Mouse (Mus musculus) heart, embryonic 14.5 days (tissue): Measurements from ENCODE around the gene Pgghg. TPM values are rescaled to one million over a fixed set of nuclear protein-coding genes. Genes with fewer than 3 reads are reported as not detected.

Source experiments
- ATAC-seq: fragments of 200-750 bp; cut with Nextera tagmentation; 2 replicates; pipeline ENCODE4 v1.8.0; 2017; ENCODE audit warnings: low read depth, moderate TSS enrichment; ENCODE audit not compliant: insufficient number of reproducible peaks, insufficient read depth, low FRiP score
- H3K27ac ChIP-seq, 2 experiments: fragments of 200-500 bp in 1 of 2; fragments of 300-500 bp in 1 of 2; sonication (generic) in 1 of 2; replicated peaks in 1 of 2; 2 replicates each; pipeline ENCODE4 v1.5.1; 2012 to 2014; ENCODE audit warnings: low read depth in 2 of 2, low read length in 2 of 2, control low read depth in 1 of 2, mild to moderate bottlenecking in 1 of 2, mixed read lengths in 1 of 2; ENCODE audit not compliant: control insufficient read depth in 1 of 2, insufficient read depth in 1 of 2
- H3K27me3 ChIP-seq: fragments of 300-500 bp; sonication (generic); 2 replicates; pipeline ENCODE4 v1.6.1; 2014; ENCODE audit warnings: mild to moderate bottlenecking, low read length, control low read depth; ENCODE audit not compliant: control insufficient read depth, insufficient read depth
- H3K36me3 ChIP-seq: fragments of 300-500 bp; sonication (generic); 2 replicates; pipeline ENCODE4 v1.6.1; 2014; ENCODE audit warnings: mild to moderate bottlenecking, control low read depth, low read length, mixed read lengths; ENCODE audit not compliant: control insufficient read depth, insufficient read depth
- H3K4me1 ChIP-seq, 2 experiments: fragments of 200-500 bp in 1 of 2; fragments of 300-500 bp in 1 of 2; sonication (generic) in 1 of 2; 2 replicates each; pipeline ENCODE4 v1.6.1; 2012 to 2014; ENCODE audit warnings: low read length in 2 of 2, control low read depth in 1 of 2, mixed read lengths in 1 of 2; ENCODE audit not compliant: control insufficient read depth in 2 of 2, insufficient read depth in 2 of 2
- H3K4me2 ChIP-seq: fragments of 300-500 bp; sonication (generic); 2 replicates; pipeline ENCODE4 v1.6.1; 2014; ENCODE audit warnings: mild to moderate bottlenecking, low read length
- H3K4me3 ChIP-seq, 2 experiments: fragments of 200-500 bp in 1 of 2; fragments of 300-500 bp in 1 of 2; sonication (generic) in 1 of 2; 2 replicates each; pipeline ENCODE4 v1.5.1; 2012 to 2014; ENCODE audit warnings: low read length in 2 of 2, mild to moderate bottlenecking in 2 of 2, control low read depth in 1 of 2, low read depth in 1 of 2, moderate library complexity in 1 of 2; ENCODE audit not compliant: control insufficient read depth in 1 of 2, insufficient read depth in 1 of 2
- H3K9ac ChIP-seq: fragments of 300-500 bp; sonication (generic); 2 replicates; pipeline ENCODE4 v1.6.1; 2014; ENCODE audit warnings: mild to moderate bottlenecking, low read length
- H3K9me3 ChIP-seq: fragments of 300-500 bp; sonication (generic); 2 replicates; pipeline ENCODE4 v1.6.1; 2016; ENCODE audit warnings: low read length, control low read depth; ENCODE audit not compliant: control insufficient read depth
- WGBS: fragments of 180-500 bp; shearing (Covaris S2); extraction: QIAGEN DNeasy Blood & Tissue Kit; methylation state at CpG from one replicate; pipeline ENCODE4 v1.1.7; 2014; 5-methylcytosine and 5-hydroxymethylcytosine counted together
- polyA plus RNA-seq: library from polyadenylated mRNA; unstranded; fragments of >200 nt; fragmentation: Nextera tagmentation; extraction: Ambion mirVana; gene quantifications from 2 replicates; pipeline ENCODE4 v1.2.1, GENCODE M21; 2014

Gene Pgghg
- polyA plus RNA-seq, 1 experiment from 2014 or later, result 13.0 TPM

DNA sequence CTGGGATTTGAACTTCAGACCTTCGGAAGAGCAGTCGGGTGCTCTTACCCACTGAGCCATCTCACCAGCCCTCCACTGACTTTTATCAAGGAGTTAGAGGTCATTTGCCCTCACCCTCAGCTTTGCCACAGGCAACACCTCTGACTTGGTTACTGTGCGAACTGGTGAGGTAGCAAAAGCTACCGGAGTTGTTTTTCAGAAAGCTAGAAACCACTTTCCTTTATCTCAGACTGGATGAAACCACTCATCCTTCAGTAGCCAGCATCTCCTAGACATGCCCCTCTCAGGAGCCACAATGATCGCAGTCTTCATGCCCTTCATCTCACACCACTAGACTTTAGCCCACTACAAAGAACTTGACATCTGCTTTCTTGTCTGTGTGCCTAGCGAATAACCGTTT, 41.8 kb downstream of the Pgghg start:
- no peaks in the 10 kb centered on the region for H3K4me1 ChIP-seq
- H3K4me2 ChIP-seq, result no peak overlapping the region
- 55% methylated on average over 7 of the region's 7 CpGs for WGBS
- ATAC-seq, result no peak
- H3K9ac ChIP-seq, result no peak overlapping the region
- no peaks in the 10 kb centered on the region for H3K36me3 ChIP-seq
- no peaks in the 10 kb centered on the region for H3K27me3 ChIP-seq
- peaks cover 4% of the 10 kb centered on the region; the same call in 1 of the 2 replicates for H3K9me3 ChIP-seq
- no peak overlapping the region for H3K27ac ChIP-seq
- no peak overlapping the region for H3K4me3 ChIP-seq

DNA sequence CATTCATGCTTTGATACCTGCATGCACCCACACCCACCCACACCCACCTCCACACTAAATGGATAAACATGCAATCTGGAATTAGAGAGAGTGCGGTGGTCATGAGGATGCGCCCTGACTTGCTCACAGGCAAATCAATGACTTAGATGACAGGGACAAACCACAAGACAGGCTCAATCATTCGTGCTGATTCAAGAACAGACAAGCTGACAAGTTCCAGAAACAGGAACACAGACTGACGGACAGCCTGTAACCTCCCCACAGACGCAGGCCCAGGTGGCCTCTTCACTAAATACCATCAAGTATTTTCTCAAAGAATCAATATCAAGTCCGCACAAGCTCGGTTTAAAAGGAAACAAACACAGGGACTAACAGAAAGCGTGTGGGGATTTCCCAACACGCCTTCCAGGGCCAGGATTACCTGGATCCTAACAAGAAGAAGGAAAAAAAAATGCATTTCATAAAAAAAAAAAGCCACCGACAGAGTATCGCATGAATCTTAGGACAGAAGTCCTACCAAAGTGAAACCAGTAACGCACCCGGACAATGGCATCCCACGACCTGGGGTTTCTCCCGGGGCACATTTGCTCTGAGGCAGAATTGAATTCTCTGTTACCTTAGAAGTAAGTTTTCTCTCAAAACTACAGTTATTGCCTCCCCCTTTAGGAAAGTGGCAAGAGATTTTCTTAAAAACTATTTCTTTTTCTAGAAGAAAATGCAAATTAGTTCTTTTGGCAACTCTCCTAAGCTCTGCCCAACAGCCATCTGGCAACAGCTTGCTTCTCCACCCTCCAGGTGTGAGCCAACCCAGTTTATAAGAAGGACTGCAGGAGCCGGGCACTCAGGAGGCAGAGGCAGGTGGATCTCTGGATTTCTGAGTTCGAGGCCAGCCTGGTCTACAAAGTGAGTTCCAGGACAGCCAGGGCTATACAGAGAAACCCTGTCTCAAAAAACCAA, 46.3 kb downstream of the Pgghg start:
- Histone ChIP-seq H3K4me1 (no peaks in the 10 kb centered on the region), H3K27ac (no peak overlapping the region), H3K4me2 (no peak overlapping the region), H3K27me3 (no peaks in the 10 kb centered on the region), H3K36me3 (no peaks in the 10 kb centered on the region), H3K9ac (no peak overlapping the region), H3K4me3 (no peak overlapping the region), H3K9me3 (peaks cover 4% of the 10 kb centered on the region; the same call in 1 of the 2 replicates)
- ATAC-seq, result no peak
- WGBS, result 72% methylated on average over 17 of the region's 17 CpGs

GRCm38 (mm10) chr7:140989022-140989421, 47.8 kb downstream of the Pgghg start:
- H3K36me3 ChIP-seq, result no peaks in the 10 kb centered on the region
- H3K9ac ChIP-seq, result no peak overlapping the region
- no peaks in the 10 kb centered on the region for H3K27me3 ChIP-seq
- 60% methylated on average over 4 of the region's 4 CpGs for WGBS
- no peak overlapping the region for H3K4me2 ChIP-seq
- H3K4me1 ChIP-seq, result no peaks in the 10 kb centered on the region
- H3K27ac ChIP-seq, result no peak overlapping the region
- no peak for ATAC-seq
- H3K9me3 ChIP-seq, result peaks cover 4% of the 10 kb centered on the region; the same call in 1 of the 2 replicates
- H3K4me3 ChIP-seq, result no peak overlapping the region

- WGBS, result 51% methylated on average over 6 of the region's 6 CpGs
- no peak for ATAC-seq
- H3K4me1 ChIP-seq, result no peaks in the 10 kb centered on the region
- H3K9me3 ChIP-seq, result peaks cover 4% of the 10 kb centered on the region; the same call in 1 of the 2 replicates
- H3K4me3 ChIP-seq, result no peak overlapping the region
- H3K27me3 ChIP-seq, result no peaks in the 10 kb centered on the region
- H3K4me2 ChIP-seq, result no peak overlapping the region
- H3K9ac ChIP-seq, result no peak overlapping the region
- no peak overlapping the region for H3K27ac ChIP-seq
- H3K36me3 ChIP-seq, result no peaks in the 10 kb centered on the region
Observed at GRCm38 (mm10) chr7:140990185-140990584, 49.0 kb downstream of the Pgghg start.

- Histone ChIP-seq H3K9me3 (peaks cover 4% of the 10 kb centered on the region; the same call in 1 of the 2 replicates), H3K9ac (no peak overlapping the region), H3K36me3 (no peaks in the 10 kb centered on the region), H3K4me1 (no peaks in the 10 kb centered on the region), H3K27ac (no peak overlapping the region), H3K4me2 (no peak overlapping the region), H3K27me3 (no peaks in the 10 kb centered on the region), H3K4me3 (no peak overlapping the region)
- ATAC-seq, result no peak
- WGBS, result 67% methylated on average over 5 of the region's 5 CpGs
Observed at GRCm38 (mm10) chr7:140990622-140991021, 49.4 kb downstream of the Pgghg start.

DNA sequence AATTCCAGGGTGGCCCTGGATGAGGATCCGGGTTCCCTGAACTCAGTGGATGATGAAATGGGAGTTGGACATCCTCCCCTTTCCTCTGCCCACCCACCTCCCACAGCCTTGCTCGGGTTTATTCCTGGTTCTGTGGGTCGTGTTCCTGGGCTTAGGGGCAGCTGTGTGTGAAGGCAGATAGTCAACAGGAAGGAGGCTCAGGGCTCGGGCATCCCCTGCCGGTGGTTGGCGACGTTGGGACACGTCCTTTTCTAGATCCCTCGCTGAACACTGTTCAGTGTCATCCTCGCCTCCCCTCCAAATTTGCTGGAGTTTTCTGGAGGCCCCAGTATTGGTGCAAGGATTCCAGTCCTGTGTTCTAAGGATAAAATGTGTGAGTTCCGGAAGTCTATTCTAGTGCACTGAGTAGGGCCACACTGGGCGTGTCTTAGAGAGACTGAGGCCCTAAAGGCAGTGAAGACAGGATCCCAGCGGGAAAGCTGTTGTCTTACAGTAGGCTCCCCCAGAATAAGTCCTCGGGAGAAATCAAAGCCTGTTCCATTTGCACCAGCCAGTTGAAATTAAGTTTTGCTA, 50.0 kb downstream of the Pgghg start:
- H3K36me3 ChIP-seq, result no peaks in the 10 kb centered on the region
- ATAC-seq, result no peak
- 74% methylated on average over 14 of the region's 14 CpGs for WGBS
- no peaks in the 10 kb centered on the region for H3K27me3 ChIP-seq
- no peaks in the 10 kb centered on the region for H3K4me1 ChIP-seq
- H3K9me3 ChIP-seq, result no peaks in the 10 kb centered on the region
- no peak overlapping the region for H3K4me3 ChIP-seq
- H3K27ac ChIP-seq, result no peak overlapping the region
- H3K9ac ChIP-seq, result no peak overlapping the region
- H3K4me2 ChIP-seq, result no peak overlapping the region
